Mouse (Mus musculus): ENCODE data around the gene Hira.
A peak's percentile ranks its signal among the peaks of the same experiment; 100 is the strongest.
"Not testable (repeated sequence)": the region's sequence is repeated elsewhere in the genome, so short reads cannot be mapped to it uniquely, and the experiment has no call there.

The Hira gene

GRCm38 (mm10) chr16:18876442-18877308 lies at the start of gene Hira, which contains the start of gene Mrpl40:
Gene Hira (plus strand): TSS chr16:18877037.
Gene Mrpl40 (minus strand): TSS chr16:18876862.
- peak; percentile 90 for DNase-seq (ENCODE audit: low spot score)

GRCm38 (mm10) chr16:18828630-18829029 lies 48.2 kb upstream of the Hira start:
- DNase-seq (ENCODE audit: low spot score) = no peak

DNA sequence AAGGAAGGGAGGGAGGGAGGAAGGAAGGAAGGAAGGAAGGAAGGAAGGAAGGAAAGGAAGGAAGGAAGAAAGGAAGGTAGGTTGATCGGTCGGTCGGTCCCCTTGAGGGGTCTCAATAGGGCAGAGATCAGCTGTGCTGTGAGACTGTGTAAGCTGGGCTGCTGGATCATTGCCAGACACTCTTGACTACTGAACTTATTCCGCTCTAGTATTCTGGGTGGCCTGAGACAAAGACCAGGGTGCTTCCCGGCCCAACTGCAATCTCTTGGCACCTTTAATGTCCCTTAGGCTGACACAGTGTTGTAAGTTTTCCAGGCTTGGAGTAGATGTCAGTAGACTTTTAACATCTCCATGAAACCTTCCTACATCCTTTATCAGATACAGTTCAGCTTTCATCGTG lies 47.7 kb upstream of the Hira start:
- DNase-seq (ENCODE audit: low spot score) = no peak

DNA sequence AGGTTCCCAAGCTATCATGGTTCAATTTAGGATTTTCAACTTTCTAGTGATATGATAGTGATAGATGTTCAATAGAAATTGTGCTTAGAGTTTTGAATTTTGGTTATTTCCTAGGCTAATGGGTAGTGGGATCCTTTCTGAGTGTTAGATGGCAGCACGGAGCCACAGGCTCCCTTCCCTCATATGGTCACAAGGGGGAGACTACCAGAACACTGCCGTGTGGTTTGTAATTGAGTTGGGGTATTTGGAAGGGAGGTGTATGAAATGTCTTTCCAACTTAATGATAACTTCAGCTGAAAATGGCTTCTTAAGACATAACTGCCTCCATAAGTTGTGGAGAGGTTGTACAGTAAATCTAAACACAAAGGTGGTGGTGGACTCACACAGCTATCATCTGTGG lies 43.4 kb upstream of the Hira start:
- no peak for DNase-seq (ENCODE audit: low spot score)

- no peak for DNase-seq (ENCODE audit: low spot score)
These were observed 40.8 kb upstream of the Hira start for GRCm38 (mm10) chr16:18836073-18836467.

GRCm38 (mm10) chr16:18836468-18837208 lies 40.2 kb upstream of the Hira start, which contains the start of the genes 2510002D24Rik and Gm28539:
Gene 2510002D24Rik (plus strand): TSS chr16:18836578.
Gene Gm28539 (plus strand): TSS chr16:18836584.
- DNase-seq (ENCODE audit: low spot score) = peak; percentile 96

- DNase-seq (ENCODE audit: low spot score) = no peak
These were observed 38.5 kb upstream of the Hira start for GRCm38 (mm10) chr16:18838346-18838745.

DNA sequence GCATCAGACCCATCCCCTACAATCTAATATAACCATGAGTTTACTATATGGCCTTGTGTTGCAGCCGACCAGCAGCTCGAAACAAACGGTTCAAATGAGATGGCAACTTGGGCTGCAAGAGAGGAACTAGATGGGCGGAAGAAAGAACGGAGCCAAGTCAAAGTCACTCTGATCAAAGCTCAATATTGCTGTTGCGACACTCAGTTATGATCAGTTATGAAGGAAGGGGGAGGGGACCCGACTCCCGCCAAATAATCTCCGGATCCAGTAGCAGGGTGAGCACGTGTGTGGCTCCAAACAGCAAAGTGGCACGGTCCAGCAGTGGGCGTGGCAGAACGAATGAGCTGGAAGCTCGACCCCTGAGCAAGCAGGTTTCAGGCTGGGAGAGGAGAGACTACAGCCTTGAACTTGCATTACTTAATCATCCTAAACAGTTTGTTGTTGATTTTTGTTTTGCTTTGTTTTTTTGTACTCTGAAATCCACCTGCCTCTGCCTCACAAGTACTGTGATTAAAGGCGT lies 30.5 kb upstream of the Hira start:
- no peak for DNase-seq (ENCODE audit: low spot score)

GRCm38 (mm10) chr16:18849521-18850190 lies 27.2 kb upstream of the Hira start:
- not testable (repeated sequence) for DNase-seq (ENCODE audit: low spot score)

- DNase-seq (ENCODE audit: low spot score) = peak; percentile 46
These were observed 18.3 kb upstream of the Hira start for GRCm38 (mm10) chr16:18858551-18858950.

DNA sequence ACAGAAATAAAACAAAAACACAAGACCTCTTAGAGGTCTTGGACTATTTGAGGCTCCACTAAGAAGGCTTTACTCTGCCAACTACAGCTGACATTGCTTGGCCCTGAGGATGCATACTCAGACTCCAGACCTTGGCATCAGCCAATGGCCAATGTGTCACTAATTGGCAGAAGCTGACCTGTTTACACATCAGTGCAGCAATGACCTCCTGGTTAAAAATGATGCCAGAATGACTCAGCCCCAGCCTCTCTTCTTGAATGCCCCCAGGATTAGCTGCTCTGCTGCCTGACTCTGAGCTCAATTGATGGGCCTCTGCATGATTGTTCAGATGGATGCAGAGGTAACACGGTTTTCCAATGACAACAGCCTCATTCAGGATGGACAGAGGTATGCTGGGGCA lies 16.7 kb upstream of the Hira start:
- DNase-seq (ENCODE audit: low spot score) = no peak

DNA sequence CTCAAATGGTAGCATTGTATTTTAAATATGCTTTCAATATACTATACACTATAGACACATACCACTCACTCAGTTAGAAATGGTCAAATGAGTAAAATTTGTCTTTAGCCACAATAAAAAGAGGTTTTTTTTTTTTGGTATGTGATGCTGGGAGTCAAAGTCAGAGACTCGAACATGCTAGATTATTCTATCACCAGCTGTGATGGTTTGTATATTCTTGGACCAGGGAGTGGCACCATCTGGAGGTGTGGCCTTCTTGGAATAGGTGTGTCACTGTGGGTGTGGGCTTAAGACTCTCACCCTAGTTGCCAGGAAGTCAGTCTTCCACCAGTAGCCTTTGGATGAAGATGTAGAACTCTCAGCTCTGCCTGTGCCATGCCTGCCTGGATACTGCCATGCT lies 6.3 kb upstream of the Hira start:
- DNase-seq (ENCODE audit: low spot score) = not testable (repeated sequence)

DNA sequence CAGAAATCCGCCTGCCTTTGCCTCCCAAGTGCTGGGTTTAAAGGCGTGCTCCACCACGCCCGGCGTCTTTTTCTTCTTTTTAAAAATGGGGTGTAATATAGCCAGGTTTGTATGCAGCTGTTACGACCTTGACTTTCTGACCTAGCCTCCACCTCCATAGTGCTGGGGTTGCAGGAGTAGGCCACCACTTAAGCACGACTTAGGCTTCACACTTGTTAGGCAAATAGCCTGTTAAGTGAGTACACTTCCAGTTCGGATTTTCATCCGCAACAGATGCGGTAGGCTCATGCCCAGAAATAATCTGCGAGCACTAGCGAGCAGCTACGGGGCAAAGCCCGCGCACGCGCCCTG lies 771 bp upstream of the Hira start:
- DNase-seq (ENCODE audit: low spot score) = no peak

DNA sequence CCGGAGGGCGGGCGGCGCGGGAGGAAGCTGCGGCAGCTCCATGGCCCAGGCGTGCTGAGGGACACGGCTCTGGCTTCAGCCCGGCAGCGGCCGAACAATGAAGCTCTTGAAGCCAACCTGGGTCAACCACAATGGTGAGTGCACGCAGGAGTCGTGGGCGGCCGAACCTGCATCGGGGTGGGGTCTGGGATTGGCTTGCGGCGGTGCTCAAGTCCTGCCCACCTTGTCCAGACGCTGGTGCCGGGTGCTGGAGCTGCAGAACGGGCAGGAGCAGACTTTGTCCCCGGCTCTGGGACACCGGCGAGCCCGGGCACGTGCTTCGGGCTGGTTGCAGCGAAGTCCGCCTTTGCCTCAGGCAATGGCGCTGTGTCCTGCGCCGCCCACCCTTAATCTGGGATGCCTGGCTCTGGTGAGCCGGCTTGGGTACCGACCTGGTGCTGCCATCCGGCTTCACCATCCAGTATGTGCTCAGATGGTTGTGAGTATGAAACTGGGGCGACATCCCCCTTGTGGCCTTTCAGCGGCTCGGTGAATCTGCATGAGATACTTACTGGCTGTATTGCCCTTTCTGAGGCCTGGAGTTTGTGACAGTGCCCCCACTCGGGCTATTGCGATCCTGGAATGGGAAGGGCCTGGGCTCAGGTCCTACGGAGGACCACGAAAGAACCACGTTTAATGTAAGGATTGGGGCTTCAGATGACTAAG lies 701 bp downstream of the Hira start:
- peak; percentile 77 for DNase-seq (ENCODE audit: low spot score)

DNA sequence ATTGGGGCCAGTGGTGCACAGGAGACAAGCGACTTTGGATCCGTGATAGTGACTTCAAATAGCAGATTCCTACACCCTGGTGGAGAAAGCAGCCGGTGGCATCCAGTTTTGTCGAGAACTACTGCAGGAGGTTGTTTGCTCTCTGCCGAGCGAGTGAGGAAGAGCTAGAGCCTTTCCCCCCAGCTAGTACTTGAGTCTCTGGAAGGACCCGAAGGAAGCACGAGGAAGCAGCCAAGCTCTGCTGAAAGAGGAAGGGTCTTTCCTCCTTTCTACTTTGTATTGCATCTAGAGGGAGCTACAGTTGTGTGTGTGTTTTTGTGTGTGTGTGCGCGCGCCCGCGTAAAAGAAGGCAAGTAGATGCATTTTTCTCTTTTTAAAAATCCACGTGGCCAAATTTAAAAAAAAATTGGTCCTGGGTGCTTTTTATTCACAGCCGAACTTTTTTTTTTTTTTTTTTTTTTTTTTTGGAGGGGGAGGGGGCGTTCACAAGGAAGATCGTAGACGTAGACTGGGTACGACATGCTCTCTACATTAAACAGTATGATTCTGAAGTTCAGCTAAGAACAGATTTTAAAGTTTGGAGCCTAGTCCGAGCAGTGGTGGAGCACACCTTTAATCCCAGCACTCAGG lies 1.4 kb downstream of the Hira start:
- no peak for DNase-seq (ENCODE audit: low spot score)

- no peak for DNase-seq (ENCODE audit: low spot score)
These were observed 7.2 kb downstream of the Hira start for GRCm38 (mm10) chr16:18884044-18884443.

DNA sequence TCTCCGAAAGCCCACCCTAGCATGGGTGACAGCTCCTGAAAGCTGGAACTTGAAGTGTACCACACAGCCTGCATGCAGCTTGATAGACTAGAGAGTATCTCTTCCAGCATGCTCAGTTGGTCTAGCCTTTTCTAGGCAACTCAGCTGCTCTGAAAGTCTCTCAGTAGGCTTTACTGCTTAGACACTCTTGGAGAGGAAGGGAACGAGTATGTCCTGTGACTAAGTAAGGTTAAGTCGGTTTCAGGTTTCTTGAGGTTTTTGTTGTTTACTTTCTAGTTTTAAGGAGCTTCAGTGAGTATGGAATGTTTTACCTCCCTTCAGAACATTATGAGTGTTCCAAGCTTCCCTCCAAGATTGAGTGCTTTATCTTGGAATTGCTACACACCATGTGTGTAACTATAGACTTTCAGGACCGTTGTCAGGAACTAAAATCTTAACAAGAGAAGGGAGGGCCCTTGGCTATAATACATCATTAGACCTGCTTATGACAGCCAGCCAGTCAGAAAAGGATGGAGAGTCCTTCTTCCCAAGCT lies 17.1 kb downstream of the Hira start:
- DNase-seq (ENCODE audit: low spot score) = no peak

DNA sequence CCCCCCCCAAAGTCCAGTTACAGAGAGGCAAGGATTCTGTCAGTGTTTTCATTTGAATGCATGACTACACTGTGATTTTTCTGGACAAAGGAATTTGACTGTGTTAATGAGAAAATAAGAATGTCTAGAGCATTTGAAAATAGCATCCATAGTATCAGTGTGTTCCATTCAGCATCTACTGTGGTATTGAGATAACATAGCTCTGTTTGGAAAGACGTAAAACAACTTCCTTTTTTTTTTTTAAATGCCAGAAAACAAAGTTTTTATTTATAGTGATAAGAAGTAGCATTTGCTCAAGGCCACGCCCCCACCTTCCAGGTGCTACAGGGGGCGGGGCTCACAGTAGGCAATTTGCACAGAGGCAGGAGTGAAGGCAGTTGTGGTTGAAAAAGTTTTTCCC lies 18.4 kb downstream of the Hira start:
- DNase-seq (ENCODE audit: low spot score) = no peak

DNA sequence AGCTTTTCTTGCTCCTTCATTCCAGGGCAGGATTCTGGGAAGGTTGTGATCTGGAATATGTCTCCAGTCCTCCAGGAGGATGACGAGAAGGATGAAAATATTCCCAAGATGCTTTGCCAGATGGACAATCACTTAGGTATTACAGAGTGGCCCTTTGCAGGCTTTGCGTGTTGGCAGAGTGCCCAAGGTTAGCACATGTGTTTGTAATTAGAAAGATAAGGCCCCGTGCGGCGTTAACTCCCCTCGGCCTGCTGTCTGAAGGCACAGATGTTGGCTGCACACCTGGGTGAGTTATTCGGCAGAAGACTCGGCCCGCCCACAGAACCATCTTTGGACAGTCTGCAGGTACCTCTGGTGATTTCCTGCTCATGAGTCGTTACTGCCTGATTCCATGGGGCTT lies 19.6 kb downstream of the Hira start:
- DNase-seq (ENCODE audit: low spot score) = no peak

- no peak for DNase-seq (ENCODE audit: low spot score)
These were observed 28.8 kb downstream of the Hira start for GRCm38 (mm10) chr16:18905648-18906047.

- DNase-seq (ENCODE audit: low spot score) = no peak
These were observed 39.2 kb downstream of the Hira start for GRCm38 (mm10) chr16:18916064-18916463.

All from embryo, embryonic 10 days (tissue).